Mouse (Mus musculus) lung, postnatal 10 days (tissue): Measurements from ENCODE around the gene Sash3.

Experiments used
- DNase-seq: peaks from one replicate; pipeline ENCODE4 v3.0.0; 2021

Sash3 gene

GRCm38 (mm10) chrX:48146262-48146661 is at the start of gene Sash3:
Sash3 (plus strand) TSS chrX:48146436.
- DNase-seq: no peak

- DNase-seq: no peak
Measured at GRCm38 (mm10) chrX:48096580-48096979, 49.7 kb upstream of the Sash3 start.

- peak; percentile 14 for DNase-seq
Measured at GRCm38 (mm10) chrX:48098470-48099129, 47.6 kb upstream of the Sash3 start.

- peak; percentile 42 for DNase-seq
Measured at GRCm38 (mm10) chrX:48099871-48100270, 46.4 kb upstream of the Sash3 start.

GRCm38 (mm10) chrX:48103256-48103655 is 43.0 kb upstream of the Sash3 start:
- DNase-seq: no peak

- no peak for DNase-seq
Measured at GRCm38 (mm10) chrX:48104736-48105441, 41.3 kb upstream of the Sash3 start.

GRCm38 (mm10) chrX:48106226-48106625 is 40.0 kb upstream of the Sash3 start:
- DNase-seq: peak; percentile 18

- DNase-seq: peak; percentile 37
Measured at GRCm38 (mm10) chrX:48108394-48109315, 37.6 kb upstream of the Sash3 start, which contains the start of gene Xpnpep2. Xpnpep2 (plus strand) TSS chrX:48108725.

GRCm38 (mm10) chrX:48109316-48109655 is 37.0 kb upstream of the Sash3 start:
- DNase-seq: no peak

- no peak for DNase-seq
Measured at GRCm38 (mm10) chrX:48119294-48119693, 26.9 kb upstream of the Sash3 start.

GRCm38 (mm10) chrX:48124132-48125071 is 21.8 kb upstream of the Sash3 start:
- DNase-seq: peak; percentile 81

- no peak for DNase-seq
Measured at GRCm38 (mm10) chrX:48126903-48127476, 19.2 kb upstream of the Sash3 start.

GRCm38 (mm10) chrX:48127502-48128218 is 18.6 kb upstream of the Sash3 start:
- DNase-seq: no peak

- DNase-seq: no peak
Measured at GRCm38 (mm10) chrX:48129167-48129566, 17.1 kb upstream of the Sash3 start.

GRCm38 (mm10) chrX:48136935-48137334 is 9.3 kb upstream of the Sash3 start:
- no peak for DNase-seq

- no peak for DNase-seq
Measured at GRCm38 (mm10) chrX:48138011-48138410, 8.2 kb upstream of the Sash3 start.

GRCm38 (mm10) chrX:48138539-48139275 is 7.5 kb upstream of the Sash3 start:
- no peak for DNase-seq

GRCm38 (mm10) chrX:48139368-48140285 is 6.6 kb upstream of the Sash3 start:
- no peak for DNase-seq

GRCm38 (mm10) chrX:48140286-48140877 is 5.9 kb upstream of the Sash3 start:
- DNase-seq: no peak
